Mouse (Mus musculus) C2C12 (cell line): Measurements from ENCODE around the gene Dennd5b.

Source experiments
- CEBPB ChIP-seq: IDR thresholded peaks from one replicate; pipeline ENCODE4 v1.6.1; 2011; ENCODE audit warnings: low read depth, mild to moderate bottlenecking, control low read depth, moderate library complexity
- CTCF ChIP-seq: IDR thresholded peaks from one replicate; pipeline ENCODE4 v1.5.1; 2011; ENCODE audit not compliant: control insufficient read depth, insufficient read depth, insufficient read length
- MAX ChIP-seq: IDR thresholded peaks from one replicate; pipeline ENCODE4 v1.6.1; 2011; ENCODE audit warnings: mild to moderate bottlenecking, control low read depth
- MYOD1 ChIP-seq: IDR thresholded peaks from one replicate; pipeline ENCODE4 v1.6.1; 2011; ENCODE audit warnings: low read depth; ENCODE audit not compliant: control insufficient read depth, insufficient read length
- MYOG ChIP-seq: IDR thresholded peaks from one replicate; pipeline ENCODE4 v1.6.1; 2011; ENCODE audit not compliant: control insufficient read depth, insufficient read length; ENCODE audit errors: extremely low read depth
- USF1 ChIP-seq: IDR thresholded peaks from one replicate; pipeline ENCODE4 v1.6.1; 2011; ENCODE audit warnings: low read depth, mild to moderate bottlenecking, control low read depth, moderate library complexity

- TF ChIP-seq CTCF (no peak), MAX (no peak), USF1 (no peak), CEBPB (no peak), MYOD1 (no peak), MYOG (no peak)
Observed at GRCm38 (mm10) chr6:149119853-149120252, 18.4 kb upstream of the Dennd5b start.
